Mouse (Mus musculus) inflammation-experienced regulatory T-cells, adult 6 months (primary cell): ENCODE results near the gene Zbtb7b. TPM values are rescaled to one million over a fixed set of nuclear protein-coding genes. Genes with fewer than 3 reads are reported as not detected.
"Not testable (repeated sequence)": the region's sequence is repeated elsewhere in the genome, so short reads cannot be mapped to it uniquely, and the experiment has no call there.

ENCODE experiments used
- ATAC-seq: one replicate; pipeline ENCODE4 v1.8.0; 2017
- polyA plus RNA-seq, 3 experiments: library from polyadenylated mRNA; unstranded; fragments of 100-300 nt; shearing (Covaris generic); gene quantifications; one replicate each; pipeline ENCODE4 v1.2.1; 2017

Zbtb7b gene
- 10 to 100 TPM; 11.1 to 16.2 (median 11.4) TPM for polyA plus RNA-seq

DNA sequence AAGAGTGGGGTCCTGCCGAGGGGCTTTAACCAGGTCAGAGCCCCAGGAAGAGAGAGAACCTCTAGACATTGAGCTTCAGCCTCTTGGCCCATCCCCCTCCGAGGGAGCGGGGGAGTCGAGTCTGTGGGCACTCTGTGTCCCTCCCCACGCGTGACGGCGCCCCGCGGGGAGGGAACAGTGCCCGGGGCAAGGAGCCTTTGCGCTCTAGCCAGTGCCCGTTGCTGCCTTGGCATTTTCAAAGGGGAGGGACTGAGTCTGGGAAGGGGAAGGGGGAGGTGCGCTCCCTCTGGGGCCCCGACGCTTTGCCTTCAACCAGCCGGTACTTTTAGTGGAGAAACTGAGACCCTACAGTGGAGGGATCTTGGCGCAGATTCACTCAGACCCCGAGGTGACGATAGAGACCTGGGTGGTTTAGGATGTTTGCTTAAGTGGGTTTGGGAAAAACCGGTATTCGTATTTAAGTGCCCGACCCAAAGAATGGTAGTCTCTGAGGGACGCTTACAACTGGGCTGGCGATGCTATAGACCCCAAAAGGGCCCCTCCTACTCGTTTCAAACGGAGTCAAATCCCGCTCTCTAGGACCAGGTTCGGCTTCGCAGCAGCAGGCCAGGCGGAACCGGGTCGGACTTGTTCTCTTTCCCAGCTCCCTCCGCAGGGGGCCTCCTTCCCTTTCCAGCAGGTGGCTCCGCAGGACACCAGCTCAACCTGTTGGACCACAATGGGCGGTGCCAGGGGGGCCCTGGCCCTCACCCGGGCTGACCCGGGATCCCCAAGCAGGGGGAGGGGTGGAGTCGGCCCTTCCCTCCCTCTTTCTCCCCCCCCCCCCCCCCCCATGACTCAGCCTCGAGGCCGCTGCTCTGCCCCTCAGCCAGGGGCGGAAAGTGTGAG is at the start of gene Zbtb7b:
Gene Zbtb7b, minus strand, starts transcription at position 771 of the 888 bp plus-strand sequence.
- ATAC-seq: peak; percentile 14

DNA sequence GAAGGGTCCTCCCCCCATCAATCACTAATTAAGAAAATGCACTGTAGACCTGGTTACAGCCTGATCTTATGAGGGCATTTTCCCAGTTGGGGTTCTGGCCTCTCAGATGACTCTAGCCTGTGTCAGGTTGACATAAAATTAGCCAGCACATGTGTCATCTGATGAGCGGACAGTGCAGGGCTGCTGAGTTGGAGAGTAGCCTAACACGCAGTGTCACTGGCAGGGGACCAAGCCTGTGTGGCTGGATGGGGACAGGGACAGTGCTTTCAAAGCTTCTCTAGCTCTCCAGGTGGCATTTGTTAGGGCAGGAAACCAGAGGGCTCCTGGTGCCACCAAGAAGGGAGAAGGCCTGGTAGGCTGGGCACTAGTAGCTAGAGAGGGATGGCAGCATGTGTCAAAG is 46.1 kb upstream of the Zbtb7b start:
- no peak for ATAC-seq

DNA sequence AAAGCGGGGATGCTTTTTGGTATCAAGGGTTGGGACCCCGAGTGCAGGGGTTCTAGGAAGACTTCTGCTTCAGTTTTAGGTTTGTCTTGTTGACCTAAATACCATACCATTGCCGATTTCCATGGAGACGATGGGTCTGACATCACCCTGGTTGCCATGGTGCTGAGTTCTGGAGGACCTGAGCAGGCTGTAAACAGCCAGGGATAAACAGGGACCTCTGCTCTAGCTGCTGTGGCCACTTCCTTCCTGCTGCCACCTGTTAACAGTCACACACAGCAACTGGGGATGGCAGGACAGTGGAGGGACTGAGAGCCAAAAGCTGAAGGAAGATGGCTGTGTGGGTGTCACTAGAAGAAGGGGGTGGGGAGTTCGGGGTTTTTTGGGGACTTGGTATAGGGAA is 42.7 kb upstream of the Zbtb7b start:
- ATAC-seq: peak; percentile 64

DNA sequence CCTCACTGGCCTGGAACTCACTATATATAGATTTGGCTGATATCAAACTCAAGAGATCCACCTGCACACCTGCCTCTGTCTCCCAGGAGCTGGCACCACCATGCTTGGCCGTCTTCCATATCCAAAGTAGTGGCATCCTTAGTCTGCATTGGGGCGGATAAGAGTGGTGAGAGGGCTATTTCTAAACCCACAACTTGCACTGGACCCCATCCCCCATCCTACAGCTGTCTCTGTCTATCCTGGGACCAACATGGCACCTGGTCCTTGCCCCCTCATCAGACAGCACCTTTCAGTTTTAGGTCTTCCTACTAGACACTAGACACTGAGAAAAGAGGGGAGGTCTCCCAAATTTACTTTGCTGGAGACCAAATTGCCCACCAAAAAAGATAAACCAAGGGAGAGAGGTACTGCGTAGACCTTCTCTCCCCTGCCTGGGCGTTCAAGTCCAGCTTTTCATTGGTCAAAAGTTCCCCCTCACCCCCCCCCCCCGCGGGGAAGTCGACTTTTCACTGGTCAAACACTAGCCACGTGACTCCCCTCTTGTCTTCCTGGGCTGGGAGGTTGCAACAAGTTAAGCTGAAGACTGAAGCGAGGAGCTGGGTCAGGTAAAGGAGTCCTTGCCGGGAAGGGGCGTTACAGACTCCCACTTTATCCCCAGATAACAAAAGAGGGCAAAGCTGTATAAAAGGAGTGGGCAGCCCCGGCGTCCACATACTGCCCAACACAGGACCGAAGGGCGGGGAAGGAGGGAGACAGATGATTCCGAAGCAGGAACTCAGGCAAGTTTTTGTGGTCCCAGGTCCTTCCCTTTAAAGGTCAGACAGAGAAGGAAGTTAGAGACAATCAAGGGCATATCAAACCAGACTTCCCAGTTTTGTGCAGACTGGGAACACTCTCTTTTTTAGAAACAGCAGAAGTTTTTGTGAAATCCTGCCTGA is 41.9 kb upstream of the Zbtb7b start, which contains the start of gene Pbxip1:
Gene Pbxip1, plus strand, starts transcription at position 531 of the 938 bp plus-strand sequence.
- peak; percentile 88 for ATAC-seq

DNA sequence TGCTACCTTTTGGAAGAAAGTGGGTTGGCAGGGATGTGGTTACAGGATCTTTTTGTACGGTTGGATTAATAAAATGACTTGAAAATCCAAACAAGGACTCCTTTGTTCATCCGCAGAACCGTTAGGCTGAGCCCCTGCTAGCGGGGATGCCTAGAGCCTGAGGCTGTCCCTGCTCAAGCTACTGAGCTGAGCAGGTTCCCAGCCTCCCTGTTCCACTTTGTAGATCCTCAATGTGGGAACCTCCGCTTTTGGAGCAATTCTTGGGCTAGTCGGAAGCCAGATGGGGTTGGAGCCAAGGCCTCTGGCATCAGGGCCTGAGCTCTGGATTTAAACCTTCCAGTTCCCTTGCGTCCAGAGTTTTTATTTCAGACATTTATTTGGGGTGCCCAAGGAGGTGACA is 40.5 kb upstream of the Zbtb7b start:
- no peak for ATAC-seq

DNA sequence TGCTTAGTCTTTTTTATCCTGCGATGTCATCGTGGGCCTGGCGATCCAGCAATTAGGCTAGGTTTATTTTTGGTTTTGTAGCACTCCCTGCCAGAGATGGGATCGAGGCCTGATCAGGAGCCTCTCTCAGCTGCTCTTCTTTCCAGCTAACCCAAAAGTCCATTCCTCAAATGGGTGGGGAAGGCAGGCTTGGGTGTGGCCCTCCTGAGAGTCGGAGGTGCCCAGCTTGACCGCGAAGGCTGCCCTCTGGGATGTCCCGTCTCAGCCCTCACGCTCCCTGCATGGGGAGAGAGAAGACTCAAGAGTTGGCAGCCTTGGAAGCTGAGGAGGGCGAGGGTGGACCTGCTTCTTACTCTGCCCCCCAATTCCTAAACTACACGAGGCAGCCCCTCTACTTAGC is 40.0 kb upstream of the Zbtb7b start:
- no peak for ATAC-seq

DNA sequence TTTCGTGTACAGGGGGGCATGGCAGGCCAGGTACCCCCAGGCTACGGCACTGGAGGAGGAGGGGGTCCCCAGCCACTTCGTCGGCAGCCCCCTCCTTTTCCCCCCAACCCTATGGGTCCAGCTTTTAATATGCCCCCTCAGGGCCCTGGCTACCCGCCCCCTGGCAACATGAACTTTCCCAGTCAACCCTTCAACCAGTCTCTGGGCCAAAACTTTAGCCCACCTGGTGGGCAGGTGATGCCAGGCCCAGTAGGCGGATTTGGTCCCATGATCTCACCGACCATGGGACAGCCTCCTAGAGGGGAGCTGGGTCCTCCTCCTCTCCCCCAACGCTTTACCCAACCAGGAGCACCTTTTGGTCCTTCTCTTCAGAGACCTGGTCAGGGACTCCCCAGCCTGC is 38.0 kb upstream of the Zbtb7b start:
- ATAC-seq: no peak

DNA sequence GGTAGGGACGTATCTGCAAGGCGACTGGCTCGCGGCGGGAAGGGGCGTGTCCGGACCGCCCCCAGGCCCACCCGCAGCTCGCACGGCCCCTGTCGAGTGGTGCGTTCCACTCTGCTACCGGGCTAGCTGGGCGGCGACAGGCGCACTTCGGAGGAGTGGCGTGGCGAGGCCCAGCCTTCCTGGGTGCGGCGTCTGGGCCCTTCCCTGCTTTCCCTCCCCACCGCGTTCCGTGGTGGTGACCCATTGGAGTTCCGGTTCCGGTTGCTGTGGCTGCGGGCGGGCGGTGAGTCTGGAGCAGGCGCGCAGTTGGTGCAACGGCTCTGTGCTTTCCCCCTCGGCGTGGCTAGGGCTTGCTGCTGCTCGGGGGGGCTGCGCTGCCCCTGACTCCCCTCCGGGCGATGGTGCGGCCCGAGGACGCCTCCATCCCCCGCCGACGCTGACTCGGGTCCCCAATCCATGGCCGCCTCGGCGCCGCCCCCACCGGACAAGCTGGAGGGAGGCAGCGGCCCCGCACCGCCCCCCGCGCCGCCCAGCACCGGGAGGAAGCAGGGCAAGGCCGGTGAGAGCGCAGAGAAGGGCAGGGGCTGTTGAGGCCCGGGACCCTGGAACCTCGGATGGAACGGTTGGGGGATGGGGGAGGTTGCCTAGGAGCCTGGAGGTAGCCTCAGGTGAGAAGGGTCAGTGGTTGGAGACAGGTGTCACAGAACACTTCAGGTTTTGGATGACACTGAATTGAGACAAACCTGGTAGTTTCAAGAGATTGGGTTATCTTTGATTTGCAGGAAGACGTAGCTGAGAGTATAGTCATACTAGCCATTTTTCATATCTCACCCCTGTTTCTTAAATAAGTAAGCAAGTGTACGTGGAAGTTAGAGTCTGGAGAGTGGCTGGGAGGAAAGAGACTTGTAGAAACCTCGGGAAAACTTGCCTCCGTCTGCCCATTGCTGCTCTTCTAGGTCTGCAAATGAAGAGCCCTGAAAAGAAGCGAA is 35.9 kb upstream of the Zbtb7b start, which contains the start of gene Pygo2:
Gene Pygo2, plus strand, starts transcription at position 44 of the 989 bp plus-strand sequence.
- peak; percentile 99 for ATAC-seq

DNA sequence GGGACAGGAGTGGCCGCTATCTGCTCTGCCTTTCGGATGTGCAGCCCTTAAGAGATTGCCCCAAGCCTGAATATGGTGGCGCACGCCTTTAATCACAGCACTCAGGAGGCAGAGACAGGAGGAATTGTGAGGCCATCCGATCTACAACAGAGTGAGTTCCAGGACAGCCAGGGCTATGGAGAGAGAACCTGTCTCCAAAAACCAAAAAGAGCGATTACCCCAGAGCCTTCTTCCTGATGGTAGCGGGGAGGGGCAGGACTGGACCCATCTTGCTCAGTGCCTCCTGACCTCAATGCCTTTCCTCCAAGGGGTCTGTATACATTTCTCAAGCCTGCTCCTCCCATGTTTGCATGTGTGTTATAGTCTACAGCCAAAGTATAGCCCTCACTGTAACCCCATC is 34.4 kb upstream of the Zbtb7b start:
- not testable (repeated sequence) for ATAC-seq

DNA sequence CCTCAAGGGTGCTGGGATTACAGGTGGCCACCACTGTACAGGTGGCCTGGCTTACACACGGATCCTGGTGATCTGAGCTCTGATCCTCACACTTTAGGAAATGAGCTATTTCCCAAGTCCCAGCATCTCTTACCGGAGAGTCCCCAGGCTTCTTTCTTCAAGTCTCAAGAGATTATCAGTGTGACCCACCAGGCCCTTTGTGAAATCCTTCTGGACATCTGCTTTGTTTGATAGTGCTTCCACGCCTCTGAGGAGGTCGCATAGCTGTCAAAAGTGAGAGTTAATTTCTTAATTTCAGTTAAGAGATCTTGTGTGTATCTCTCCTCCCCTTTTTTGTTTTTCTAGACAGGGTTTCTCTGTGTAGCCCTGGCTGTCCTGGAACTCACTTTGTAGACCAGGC is 31.3 kb upstream of the Zbtb7b start:
- no peak for ATAC-seq

DNA sequence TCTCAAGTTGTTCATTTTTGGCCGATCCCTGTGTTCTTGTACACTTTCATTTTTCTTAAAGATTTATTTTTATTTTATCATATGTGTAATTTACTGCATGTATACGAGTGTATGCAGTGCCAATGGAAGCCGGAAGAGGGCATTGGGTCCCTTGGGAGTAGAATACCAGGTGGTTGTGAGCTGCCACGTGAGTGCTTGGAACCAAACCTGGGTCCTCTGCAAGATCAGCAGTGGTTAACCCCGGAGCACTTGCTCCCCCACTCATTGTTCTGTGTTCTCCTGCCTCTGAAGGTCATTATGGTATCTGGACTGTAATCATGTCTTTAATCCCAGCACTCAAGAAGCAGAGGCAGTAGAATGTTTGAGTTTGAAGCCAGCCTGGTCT is 30.6 kb upstream of the Zbtb7b start:
- no peak for ATAC-seq

DNA sequence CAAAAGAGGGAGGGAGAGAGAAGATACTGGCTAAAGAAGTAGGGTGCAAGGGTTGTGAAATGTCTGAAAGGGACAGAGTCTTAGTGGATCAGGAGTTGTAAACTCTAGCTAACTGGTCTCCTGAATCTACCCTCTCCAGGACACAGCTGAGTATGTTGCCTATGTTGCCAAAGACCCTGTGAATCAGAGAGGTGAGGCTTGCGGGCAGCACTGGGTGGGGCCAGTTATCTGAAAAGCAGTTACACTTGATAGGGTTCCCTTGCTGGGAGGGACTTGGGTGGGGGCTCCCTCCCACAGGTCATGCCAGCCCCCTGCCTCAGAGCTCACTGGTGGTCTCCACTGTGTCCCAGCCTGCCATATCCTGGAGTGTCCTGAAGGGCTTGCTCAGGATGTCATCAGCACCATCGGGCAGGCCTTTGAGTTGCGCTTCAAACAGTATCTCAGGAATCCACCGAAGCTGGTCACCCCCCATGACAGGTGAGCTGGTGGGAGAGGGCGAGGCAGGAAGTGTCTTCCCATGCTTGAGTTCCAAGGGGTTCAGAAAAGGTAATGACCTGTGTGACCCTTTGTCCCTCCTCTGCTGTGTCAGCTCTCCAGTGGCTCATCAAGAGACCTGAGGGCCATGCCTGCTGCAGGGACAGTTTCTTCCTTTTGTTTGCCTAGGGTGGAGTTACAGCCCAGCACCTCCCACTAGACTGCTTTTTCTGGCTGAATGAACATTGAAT is 30.0 kb upstream of the Zbtb7b start:
- no peak for ATAC-seq

DNA sequence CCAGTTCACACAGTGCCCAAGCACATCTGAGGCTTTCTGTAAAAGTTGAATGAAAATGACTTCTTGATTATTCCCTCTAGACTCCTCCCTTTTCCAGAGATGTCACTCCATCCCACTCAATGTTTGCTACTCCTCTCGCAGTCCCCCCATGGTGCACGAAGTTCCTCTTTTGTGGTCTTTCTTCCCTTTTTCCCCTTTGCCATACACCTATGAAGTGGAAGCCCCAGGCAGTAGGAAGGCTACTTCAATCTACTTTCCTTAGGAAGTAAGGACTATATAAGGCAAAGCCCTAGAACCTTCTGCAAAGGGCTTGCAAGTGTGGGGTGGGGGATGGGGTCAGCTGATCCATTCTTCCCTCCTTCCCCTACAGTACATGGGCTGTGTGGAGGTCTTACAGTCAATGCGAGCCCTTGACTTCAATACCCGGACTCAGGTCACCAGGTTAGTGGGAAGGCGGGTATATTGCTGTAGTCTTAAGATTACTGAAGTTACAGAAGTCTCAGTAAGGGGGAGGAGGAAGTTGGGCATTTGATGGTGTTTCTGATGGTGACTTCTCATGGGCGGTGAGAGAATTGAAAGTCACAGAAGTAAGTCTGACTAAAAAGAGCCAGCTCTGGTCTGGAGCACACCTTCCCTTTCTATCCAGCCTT is 28.1 kb upstream of the Zbtb7b start:
- ATAC-seq: no peak

DNA sequence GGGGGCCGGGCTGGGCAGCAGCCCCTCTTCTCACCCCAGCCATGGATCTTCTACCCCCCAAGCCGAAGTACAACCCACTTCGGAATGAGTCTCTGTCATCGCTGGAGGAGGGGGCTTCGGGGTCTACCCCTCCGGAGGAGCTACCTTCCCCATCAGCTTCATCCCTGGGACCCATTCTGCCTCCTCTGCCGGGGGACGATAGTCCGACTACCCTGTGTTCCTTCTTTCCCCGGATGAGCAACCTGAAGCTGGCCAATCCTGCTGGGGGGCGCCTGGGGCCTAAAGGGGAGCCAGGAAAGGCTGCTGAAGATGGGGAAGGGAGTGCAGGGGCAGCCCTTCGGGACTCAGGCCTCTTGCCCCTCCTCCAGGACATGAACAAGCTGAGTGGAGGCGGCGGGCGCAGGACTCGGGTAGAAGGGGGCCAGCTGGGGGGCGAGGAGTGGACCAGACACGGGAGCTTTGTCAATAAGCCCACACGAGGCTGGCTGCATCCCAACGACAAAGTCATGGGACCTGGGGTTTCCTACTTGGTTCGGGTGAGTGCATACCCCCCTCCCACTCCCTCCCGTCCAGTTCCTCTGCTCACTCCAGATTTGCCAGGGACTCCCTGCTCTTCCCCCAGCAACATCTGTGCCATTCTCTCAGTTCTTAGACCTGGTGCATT is 27.4 kb upstream of the Zbtb7b start:
- ATAC-seq: no peak

DNA sequence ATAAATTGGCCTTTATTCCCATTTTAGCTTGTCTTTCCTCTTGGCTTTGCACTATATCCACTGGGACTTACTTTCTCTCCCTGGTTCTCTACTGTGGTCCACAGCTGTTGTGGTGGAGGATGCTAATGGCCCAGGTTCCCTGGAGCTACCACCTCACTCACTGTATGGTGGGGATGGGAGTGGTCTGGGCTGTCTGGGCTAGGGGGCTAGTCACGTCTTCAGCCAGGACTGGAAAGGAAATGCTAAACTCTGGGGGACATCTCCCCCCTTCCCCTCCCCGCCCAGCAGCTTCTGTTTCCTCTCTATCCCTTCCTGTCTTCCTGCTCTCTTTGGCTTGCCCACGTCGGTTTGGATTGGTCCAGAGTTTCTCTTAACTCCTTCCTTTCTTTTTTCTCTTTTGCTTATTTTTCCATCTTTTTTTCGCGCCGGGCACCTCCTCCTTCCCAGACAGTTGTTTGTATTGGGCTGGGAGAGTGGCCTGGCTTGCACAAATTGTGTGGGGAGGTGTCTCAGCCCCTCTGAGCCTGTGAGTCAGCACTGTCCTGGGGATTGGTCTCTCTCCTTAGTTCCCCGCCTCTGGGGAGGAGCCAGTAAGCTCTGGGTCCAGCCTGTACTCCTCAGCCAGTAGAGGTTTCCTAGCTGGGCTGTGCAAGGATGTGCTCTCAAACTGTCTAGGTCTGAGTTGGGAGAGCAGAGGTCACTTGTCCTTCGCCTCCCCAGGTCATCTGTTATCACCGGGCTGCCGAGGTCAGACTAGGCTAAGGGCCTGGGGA is 26.6 kb upstream of the Zbtb7b start:
- no peak for ATAC-seq

DNA sequence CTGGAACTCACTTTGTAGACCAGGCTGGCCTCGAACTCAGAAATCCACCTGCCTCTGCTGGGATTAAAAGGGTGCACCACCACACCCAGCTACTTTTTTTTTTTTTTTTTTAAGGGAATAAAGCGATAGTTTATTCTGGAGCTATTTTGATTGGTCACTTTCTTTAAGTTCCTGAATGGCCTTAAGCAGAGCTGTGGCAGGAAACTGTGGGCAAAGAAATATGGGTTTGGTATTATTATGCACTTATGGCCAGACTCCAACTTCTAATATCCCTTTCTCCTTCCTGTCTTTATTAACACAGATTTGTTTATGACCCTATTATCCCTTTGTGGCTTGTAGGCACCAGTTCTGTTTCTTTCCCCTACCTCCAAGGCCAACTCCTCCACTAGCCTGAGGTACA is 25.8 kb upstream of the Zbtb7b start:
- ATAC-seq: no peak

DNA sequence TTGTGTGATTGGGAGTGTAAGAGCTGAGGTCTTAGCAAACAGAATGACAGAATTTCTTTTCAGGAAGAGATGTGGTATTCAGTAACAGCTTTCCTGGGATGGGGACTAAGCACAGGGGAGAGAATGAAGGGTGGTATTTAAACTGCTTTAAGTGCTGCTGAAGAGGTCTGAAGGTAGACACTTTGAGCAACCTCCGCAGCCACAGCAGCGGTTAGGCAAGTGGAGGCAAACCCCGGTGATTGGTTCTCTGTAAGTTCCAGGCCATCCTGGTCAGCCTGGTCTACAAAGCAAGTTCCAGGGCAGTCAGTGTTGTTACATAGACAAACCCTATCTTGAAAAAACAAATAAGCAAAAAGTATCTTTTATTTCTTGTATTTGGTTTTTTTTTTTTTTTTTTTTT is 25.4 kb upstream of the Zbtb7b start:
- ATAC-seq: no peak

DNA sequence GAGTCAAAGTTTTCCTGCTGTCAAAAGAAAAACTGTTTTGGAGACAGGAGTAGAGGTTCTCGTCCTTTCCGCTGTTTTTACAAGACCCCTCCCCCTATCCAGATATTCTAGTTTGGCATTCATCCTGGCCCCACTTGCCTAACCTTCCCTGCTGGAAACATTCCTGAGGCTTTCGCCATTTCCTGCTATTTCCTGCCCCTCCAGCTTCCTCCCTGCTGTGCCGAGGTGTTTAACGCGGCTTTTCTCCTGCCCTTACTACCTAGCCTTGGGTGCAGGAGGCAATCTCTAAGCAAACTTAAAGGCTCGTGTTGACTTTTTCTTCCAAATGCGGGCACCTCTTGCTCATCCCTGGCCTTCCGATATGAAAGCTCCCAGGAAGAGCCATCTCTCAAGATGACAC is 25.0 kb upstream of the Zbtb7b start:
- no peak for ATAC-seq

DNA sequence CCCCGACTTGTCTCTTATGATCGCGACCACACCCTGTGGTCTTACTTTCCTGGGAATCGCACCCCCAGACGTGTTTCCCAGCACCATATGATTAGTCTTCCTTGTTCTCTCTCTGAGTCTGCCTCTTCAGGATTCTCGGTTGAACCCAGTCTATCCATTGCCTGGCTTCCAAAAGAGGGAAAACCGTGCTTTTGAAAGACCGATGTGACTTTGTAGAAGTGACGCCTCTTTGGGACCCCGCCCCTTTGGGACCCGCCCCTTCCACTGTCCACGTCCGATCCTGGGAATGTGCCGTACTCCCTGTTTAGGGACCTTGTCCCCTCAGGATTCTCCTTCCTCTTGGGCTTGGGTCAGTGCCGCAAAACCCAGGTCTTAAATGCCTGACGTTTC is 24.3 kb upstream of the Zbtb7b start:
- ATAC-seq: no peak
